Mouse (Mus musculus) adrenal gland, adult 8-10 months (tissue): ENCODE measurements at regions not wholly inside any gene's neighbourhood (a gene's known extent, or its start where the extent isn't known, plus 50 kb on each side); places are given as distances from the start of the nearest gene placed in this dataset.
"Not testable (repeated sequence)": the region's sequence is repeated elsewhere in the genome, so short reads cannot be mapped to it uniquely, and the experiment has no call there.

Experiments used
- DNase-seq: peaks from one replicate; pipeline ENCODE4 v3.0.0; 2022

DNA sequence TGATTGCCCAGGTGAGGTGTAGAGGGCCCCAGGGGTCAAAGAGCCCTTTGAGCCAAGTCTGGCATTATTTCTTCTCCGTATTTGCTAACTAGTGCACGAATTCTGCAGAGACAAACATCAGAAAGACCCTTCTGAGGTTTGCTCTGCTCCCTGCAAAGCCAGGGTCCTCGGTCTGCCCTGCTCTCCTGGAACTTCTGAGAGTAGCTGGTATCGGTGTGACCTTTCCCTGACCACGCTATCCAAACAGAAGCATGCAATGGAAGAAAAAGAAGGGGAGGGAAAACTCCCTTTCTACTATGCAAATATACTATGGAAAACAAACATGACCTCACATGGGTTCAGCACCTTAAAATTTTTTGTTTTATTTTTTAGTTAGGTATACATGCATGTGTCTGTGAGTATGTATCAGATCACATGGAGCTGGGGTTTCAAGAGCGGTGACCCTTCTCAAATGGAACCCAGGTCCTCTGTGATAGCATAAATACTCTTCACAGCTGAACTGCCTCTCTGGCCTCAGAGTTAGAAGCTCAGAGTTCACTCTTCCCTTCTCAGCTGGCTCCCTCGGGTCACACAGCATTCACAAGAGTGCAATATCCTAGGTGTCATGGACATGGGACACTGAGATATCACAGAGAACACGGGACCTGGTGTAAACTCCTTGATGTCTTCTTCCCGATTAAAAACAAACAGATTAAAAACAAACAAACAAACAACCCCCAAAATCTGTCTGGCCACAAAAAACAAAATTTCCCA lies 144.7 kb downstream of the Bcl2l11 start:
- no peak for DNase-seq

DNA sequence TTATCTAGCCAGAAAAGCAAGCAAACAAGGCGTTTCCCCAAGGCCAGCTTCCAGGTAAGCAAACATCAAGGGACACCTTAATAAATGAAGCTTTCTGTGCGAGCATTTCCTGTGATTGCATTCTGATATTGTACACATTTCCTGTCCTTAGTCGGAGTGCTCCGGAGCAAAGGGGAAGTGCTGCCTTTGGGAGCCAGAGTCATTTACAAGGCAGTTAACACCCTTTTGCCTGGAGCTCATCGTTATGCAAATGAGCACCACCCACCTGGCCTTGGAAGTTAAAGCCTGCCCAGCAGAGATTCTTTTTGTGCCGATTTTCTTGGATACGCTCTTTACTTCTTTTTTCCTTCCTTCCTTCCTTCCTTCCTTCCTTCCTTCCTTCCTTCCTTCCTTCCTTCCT lies 147.0 kb downstream of the Bcl2l11 start:
- no peak for DNase-seq

DNA sequence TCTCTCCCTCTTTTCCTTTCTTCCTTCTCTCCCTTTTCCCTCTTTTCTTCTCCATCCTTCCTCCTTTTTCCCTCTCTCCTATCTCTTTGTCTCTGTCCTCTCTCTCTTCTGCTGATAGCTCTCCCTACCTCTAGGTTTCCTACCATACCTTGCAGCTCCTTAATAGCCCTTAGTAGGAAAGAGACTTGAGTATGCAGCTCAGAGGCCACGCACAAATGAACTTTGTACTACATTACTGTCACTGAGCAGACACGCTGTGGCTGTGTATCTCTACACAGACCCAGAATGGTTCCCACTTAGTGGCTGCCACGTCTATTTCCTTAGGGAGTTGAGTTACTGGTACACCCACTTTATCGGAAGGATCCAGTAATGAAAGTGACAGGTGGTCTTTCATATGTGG lies 147.5 kb downstream of the Bcl2l11 start:
- no peak for DNase-seq

DNA sequence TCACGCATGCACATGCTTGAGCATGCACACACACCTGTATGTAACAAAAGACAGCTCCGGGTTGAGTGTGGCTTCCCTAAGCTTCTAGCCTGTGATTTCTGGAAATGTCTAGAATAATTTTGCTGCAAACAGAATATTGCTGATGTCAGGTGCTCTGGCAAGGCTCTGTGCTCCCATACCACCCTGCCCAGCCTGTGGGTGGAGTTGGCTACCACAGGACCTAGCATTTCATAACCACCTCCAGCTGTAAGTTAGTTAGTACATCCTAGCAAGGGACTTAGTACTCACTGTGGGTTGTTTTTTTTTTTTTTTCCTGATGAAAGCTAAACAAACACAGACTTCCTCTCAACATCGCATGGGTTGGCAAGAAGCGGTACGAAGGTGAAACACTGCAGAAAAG lies 150.5 kb downstream of the Bcl2l11 start:
- DNase-seq: no peak

DNA sequence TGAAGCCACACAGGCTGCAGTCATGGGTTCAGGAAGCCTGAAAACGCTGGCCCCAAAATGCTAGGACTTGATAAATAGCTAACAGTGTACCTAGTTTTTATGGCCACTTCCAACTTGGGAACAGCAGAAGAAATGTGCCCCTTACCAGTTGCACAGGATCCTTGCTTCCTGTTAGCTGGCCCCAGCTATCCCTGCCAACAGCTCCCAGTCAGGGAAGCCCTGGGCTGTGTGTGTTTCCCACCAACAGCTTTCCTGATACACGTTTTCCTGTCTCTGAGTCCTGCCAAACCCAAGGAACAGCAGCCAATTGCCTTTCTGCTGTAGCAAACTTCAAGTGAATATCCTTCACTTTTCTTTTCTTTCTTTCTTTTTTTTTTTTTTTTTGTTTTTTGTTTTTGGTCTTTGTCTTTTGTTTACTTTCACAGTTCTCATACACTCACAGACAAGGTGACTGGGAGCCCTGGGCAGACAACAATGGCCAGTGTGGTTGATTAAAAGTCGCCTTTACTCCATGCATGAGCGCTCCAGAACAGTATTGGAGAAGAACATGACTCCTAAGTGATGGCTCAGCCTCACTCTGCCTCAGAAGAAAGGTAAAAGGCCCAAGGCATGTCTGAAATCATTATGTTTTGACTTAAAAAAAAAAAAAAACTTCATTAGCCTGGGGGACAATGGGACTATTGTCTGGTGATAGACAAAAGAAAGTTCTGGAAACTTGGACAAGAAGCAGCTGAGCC lies 151.7 kb downstream of the Bcl2l11 start:
- no peak for DNase-seq

DNA sequence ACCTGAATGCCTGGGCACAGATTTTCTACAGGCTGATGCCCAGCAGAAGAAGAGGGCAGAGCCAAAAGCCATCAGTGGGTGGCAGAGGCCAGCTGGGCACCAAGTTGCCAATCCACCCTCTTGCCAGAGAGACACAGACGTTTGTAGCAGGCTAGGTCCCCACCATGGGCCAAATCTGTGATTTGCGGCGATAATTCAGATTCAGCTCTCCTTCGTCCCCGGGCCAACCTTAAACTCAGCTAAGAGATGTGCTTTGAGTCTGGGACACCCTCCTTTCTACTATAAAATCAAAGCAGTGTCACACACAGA lies 152.2 kb downstream of the Bcl2l11 start:
- no peak for DNase-seq

DNA sequence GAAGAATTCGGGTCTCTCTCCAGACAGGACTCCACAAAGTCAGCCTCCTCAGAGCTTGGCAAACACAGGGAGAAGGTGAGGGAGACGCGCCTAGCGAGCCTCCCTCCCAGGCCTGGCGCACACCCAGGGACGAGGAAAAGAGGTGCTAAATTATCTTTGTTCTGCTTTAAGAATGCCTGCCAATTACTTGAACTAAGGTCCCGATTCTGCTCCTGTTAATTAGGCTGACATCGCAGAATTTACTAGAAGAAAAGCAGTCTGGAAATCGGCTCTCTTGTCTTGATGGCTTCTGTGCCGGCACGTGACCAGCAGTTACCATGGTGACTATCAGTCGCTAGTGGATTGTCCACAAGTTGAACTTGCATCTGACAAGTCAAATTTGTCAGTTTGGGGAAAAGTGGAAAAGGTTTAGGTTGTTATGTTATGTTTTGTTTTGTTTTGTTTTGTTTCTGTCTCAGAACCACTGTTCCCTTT lies 152.8 kb downstream of the Bcl2l11 start:
- peak; percentile 41 for DNase-seq

DNA sequence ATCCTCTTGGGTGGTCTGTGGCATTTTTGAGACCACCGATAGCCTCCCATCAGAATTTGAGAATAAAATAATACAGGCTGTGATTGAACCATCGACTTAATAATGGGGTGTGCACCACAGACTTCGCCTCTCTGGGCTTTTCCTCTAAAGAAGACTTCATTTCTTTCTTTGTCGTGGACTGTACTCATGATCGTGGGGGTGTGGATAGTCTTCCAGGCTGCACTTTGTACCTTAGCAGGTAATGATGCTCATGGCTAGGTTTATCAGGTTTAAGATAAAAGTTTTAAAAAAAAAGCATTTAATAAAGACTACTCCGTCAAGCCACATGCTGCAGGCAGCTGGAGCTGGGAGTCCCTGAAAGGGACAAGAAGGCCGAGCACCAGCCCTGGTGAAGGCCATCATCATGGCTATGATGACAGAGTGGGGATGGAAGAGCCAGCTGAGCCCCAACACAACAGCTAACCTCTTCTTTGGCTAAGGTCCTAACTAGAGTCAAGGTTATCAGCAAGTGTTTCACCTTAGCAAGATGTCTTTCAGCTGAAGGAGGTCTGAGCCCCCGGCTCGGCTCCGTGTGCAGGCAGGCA lies 153.4 kb downstream of the Bcl2l11 start:
- peak; percentile 26 for DNase-seq

DNA sequence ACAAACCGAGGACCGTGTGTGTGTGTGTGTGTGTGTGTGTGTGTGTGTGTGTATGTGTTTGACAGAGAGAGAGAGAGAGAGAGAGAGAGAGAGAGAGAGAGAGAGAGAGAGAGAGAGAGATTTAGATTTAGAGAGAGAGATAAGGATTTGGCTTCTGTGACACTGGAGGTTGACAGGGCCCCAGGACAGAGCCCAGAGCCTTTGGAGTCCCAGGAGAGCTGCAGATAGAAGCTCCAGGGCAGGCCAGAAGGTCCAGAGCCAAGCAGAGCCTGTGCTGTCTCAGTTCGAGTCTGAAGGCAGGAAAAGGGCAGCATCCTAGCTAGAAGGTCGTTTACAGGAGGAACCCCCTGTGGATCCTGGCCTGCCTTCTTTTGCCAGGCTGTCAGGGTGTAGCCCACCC lies 156.8 kb downstream of the Bcl2l11 start:
- no peak for DNase-seq

DNA sequence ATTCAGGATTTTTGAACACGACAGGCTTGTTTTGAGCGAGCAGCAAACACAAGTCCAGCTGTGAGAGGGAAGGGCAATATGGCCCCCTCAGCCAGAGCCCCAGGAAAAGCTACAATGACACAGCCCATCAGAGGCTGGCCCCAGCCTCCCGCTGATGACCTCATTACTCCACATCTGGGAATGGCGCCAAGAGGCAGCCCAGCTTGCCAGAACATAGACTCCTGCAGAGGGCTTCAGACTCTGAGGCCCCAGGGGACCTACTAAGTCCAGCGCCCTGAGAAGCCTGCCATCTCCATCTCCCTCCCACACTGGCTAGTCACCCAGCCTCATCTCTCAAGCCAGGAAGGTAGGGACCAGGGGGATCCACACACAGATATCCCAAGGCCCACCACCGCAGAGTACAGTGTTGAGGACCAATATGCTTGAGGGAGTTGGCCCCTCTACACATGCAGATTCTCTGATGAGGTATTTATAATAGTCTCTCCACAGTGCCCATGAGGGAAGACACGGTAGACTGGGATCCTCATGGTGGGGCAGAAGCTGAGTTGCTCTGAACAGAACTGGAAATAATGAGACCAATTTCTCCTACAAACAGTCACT lies 159.1 kb downstream of the Bcl2l11 start:
- DNase-seq: peak; percentile 82

DNA sequence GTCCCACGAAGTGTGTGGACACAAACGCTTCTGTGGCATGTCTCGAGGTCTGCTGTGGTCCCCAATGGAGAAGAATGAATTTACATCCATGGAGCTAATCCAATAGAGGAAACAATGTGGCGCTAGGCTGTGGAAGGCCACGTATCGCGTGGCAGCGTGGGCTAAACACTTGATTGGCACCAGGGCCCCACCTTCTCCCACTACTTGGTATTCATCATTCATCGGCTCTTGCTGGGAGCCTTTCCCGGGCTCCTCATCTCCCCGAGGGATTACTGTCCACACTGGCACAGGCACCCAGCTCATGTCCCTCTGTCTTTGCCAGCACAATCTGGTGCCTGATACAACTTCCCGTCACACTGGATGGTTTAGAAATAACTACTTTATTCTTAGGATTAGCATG lies 159.6 kb downstream of the Bcl2l11 start:
- no peak for DNase-seq

DNA sequence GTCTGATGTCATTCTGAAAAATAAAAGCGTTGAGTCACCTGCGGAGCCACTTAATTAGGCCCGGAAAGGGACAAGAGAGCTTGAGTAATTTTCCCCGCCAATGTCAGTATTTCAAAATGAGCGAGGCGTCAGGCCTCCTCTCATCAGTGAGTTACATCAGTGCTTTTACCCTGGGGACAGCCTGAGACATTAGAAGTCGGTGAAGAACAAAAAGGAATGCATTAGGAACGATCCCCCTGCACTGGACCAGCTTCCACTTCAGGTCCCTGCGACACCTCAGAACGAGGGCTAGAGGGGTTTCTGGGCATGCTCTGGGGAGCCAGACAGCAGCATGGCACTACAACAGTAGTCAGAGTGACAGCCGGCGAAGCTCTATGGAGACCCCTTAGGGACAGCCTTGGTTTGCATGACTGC lies 162.3 kb downstream of the Bcl2l11 start:
- DNase-seq: no peak

DNA sequence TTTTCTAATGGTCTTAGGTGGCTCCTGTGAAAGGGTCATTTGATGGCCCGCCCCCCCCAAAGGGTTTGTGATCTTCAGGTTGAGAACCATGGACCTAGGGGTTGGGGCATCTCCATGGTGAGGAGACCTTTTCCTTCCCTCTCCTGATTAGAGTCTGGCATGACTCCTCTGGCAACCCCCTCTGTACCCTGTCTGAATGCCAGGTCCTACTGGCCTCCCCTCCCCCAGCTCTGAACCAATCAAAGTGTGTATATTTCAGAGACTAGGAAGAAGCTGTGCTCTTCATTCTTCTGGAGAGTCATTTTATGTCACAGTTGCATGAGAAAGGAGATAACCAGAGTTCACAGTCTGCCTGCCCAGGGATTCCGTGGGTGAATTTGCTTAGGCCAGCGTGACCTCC lies 164.8 kb downstream of the Bcl2l11 start:
- no peak for DNase-seq

DNA sequence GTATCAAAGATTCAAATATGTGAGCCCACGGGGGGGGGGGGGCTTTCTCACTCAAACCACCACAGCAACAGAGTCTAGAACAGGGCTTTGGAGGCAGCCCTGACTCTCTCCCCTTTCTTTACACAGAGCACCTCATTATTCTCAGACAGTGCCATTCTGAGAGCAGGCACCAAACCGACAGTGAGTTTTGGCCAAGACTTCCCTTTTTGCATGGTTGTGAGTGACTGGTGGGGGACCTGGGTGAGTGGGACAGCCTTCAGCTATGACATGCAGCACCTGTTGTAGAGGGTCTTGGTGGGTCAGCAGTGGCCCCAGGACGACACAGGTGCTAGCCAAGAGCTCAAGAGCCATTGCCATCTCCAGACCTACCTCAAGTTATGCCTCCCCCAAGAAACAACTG lies 168.8 kb downstream of the Bcl2l11 start:
- DNase-seq: no peak

DNA sequence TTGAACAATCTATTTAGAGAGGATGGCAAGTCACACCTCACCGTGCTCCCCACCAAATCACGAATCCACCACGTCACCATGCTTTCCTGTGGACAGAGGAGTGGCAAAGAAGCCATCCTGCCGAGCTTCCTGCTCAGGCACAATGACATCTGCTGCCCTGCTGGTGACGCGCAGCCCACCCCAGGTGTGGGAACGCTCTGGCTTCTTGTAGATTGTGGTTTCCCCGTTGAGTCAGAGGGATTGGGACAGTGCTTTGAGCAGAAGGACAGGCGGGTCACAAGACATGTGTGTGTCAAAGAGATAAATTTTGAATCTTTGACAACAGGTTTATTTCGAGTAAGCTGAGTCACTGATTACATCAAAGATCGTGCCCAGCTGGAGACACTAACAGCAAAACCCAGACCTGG lies 169.2 kb downstream of the Bcl2l11 start:
- no peak for DNase-seq

DNA sequence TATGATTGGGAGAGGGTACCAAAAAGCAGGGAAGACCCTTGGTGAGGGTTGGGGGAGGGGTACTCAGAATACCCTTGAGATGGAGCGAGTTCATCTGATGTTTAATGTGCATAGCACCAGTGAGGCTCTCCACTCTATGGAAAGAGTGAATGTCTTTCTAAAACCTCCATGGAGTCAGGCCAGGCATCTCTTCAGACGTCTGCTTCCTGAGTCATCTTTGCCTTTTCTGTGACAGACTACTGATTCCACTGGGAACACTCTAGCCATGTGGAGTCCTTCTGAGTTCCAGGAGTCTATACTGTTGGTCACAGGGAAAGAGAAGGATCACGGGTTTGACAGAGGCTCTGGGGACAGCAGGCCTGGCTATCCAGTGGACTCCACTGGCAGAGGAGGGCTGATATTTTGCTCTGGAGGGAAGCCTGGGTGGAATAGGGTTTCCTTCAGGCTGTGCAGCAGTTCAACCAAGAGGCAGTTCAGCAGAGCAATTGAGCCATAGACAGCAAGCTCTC lies 169.9 kb downstream of the Bcl2l11 start:
- no peak for DNase-seq

DNA sequence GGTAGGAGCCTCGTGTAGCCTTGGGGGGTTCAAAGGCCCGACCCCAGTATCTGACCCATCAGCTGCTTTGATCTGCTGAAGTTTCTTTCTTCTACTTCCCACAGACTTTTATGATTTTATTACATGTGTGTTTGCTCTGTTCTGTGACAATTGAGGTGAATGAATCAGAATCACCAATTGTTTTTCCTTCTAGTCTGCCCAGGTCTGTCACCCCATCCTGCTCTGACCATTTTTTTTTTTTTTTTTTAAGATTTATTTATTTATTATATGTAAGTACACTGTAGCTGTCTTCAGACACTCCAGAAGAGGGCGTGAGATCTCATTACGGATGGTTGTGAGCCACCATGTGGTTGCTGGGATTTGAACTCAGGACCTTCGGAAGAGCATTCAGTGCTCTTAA lies 170.6 kb downstream of the Bcl2l11 start:
- DNase-seq: not testable (repeated sequence)

DNA sequence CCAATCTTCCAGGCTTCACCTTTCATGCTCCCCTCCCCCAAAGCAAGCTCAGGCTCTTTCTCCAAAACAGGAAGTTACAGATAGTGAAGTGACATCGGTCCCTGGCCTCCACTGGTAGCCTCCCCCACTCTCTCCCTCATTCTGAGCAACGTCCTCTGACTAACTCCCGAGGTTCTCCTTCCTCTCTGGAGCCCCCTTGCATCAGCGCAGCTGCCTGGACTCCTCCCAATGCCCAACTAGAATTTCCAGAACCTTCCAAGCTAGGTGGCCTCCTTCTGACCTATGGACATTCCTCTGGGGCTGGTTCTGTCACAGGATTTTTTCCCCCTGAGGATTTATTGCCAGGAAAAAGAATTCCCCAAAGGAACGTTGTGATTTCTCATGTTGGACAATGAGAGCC lies 171.1 kb downstream of the Bcl2l11 start:
- DNase-seq: no peak

DNA sequence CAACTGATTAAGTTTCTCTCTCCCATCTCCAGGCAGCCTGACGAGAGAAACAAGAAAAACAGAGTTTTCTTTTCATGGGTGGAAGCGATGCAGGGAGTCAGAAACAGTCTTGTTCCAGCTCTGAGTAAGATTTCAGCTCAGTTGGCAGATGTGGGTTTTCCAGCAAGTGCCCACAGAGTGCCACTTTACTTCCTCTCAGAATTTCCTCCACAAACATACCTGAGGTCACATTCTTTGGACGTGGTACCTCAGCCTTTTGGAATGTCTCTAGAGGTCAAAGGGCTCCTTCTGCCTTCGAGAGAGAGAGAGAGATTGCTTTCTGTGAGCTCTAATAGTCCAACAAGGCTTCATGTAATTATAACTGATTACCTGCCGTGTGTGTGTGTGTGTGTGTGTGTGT lies 172.0 kb downstream of the Bcl2l11 start:
- DNase-seq: no peak

DNA sequence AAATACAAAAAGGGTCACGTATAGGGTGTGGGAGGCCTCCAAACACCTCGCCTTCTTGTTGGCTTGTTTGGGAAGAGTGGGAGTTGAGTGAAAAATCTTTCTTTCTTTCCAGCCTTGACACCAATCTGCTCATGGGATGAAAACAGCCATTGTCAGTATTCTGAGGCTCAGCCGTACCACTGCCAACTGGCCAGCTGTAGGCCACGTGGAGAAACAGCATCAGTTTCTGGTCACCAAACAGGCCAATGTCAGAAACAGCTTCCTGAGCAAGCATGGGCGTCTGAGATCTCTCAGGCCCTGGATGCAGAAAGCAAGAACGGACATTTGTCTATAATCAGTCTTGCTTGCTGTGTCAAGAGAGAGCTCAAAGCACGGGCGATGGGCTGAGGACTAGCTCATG lies 173.2 kb downstream of the Bcl2l11 start:
- DNase-seq: no peak

DNA sequence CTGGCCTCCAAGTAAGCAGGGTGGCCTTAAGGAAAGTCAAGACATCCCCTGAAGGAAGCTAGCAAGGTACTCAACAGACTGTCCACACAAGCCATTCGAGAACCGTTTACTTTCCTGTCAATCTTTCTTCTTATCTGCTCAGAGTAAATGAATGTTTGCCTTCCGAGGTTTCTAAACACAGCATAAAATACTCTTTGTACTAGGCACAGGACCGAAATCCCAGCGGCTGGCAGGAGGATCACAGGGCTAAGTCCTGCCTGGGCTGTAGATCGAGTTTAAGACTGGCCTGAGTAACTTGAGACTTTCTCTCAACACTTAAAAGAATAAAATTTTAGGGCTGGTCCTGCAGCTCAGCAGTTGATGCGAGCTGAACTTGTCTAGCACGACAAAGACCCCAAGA lies 175.9 kb downstream of the Bcl2l11 start:
- DNase-seq: no peak

DNA sequence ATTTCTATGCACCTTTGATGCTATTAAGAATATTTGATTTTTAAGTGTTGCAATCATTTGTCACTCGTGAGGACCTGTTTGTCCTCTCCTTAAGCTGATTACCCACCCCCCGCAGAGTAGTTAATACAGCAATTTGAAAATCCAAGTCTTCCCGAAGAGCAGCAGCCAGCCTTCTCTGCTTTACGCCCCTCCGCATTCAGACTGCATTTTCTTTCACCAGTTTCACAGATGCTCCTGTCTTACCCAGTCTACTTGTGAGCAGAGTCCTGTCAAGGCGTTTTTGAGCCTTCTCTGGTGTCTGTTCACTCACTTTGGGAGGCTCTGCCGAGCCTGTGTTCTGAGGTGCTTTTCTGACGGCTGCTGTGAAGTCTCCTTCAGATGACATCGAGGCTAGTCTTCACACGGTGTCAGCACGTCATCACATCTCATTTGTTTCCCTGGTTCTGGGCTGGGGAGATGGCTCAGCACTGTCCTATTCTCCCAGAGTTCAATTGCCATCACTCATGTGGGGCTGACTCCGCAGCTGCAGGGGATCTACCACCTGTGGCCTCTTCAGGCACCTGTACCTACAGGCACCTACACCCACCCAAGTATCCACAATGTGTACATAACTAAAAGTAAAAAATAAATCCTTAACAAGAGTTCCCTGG lies 178.3 kb downstream of the Bcl2l11 start:
- no peak for DNase-seq

DNA sequence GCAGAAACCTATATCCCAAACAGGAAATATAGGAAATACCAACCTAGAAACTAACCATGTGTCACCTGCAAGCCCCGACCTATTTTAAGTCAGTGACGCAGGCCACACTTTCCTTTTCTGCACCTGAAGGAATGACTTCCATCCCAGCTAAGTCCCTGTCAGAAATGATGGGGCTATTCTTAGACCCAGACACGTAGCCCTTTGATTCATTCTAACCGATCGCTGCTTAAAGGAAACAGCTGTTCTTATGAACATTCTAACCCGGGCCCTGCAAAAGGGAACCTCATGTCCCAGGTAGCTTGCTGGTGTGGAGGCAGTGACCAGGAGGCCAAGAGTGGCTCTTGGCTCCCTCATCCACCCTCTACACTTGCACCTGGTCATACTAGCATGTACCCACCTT lies 180.9 kb downstream of the Bcl2l11 start:
- DNase-seq: no peak
